Mouse (Mus musculus): ENCODE data around the gene Bcam.
"Not testable (repeated sequence)": the region's sequence is repeated elsewhere in the genome, so short reads cannot be mapped to it uniquely, and the experiment has no call there.

Bcam gene

DNA sequence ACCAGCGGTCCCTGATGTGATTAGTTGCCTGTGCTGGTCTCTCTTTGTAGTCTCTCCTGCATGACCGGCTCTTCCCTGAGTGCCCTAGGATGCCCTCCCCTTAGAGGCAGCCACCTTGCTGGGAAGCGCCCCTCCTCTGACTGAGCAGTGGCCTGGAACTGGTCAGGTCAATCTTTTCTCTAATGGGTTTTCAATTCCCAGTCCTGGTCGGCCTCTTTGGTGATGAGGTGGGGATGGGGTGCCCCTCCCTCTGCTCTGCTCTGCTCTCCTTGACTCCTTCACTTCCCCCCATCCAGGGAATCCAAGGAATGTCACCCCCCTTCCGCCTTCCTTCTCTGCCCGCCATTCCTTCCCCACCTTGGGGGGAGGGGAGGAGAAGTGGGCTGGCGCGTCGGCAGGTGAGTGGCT is at the start of gene Bcam:
TSS of gene Bcam (minus strand) at position 33 of the 408 bp plus-strand sequence.
- DNase-seq (ENCODE audit: low spot score in 2 of 2): no peak

DNA sequence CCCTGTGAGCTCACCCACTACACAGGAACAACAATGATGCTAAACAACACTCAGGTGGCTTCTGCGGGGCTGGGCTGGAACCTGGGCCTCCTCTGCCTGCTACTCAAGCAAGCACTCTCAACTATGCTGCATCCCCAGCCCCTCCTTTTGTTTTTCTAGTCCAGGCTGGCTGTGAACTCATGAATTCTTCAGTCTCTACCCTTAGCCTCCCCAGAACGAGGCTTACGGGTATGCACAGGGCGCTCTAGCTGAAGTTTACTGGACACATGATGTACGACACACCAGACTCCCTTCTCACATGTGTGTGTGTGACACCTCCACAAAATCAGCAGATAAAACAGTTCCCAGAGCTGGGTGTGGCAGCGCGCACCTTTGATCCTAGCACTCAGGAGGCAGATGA is 48.1 kb upstream of the Bcam start:
- DNase-seq (ENCODE audit: low spot score in 2 of 2): no peak

DNA sequence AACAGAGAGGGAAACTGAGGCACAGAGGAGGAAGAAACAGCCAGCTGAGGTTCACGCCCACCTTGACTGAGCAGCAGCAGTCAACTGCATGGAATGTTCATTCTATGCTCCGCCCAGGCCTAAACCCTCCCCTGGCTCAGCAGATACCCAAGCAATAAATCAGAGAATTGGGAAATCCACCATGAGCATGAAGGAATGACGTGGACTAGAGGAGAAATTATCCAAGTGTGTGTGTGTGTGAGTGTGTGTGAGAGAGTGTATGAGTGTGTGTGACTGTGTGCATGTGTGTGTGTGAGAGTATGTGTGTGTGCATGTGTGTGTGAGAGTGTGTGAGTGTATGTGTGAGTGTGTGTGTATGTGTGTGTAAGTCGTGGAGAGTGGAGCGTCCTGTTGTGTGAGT is 47.6 kb upstream of the Bcam start:
- DNase-seq (ENCODE audit: low spot score in 2 of 2): no peak

DNA sequence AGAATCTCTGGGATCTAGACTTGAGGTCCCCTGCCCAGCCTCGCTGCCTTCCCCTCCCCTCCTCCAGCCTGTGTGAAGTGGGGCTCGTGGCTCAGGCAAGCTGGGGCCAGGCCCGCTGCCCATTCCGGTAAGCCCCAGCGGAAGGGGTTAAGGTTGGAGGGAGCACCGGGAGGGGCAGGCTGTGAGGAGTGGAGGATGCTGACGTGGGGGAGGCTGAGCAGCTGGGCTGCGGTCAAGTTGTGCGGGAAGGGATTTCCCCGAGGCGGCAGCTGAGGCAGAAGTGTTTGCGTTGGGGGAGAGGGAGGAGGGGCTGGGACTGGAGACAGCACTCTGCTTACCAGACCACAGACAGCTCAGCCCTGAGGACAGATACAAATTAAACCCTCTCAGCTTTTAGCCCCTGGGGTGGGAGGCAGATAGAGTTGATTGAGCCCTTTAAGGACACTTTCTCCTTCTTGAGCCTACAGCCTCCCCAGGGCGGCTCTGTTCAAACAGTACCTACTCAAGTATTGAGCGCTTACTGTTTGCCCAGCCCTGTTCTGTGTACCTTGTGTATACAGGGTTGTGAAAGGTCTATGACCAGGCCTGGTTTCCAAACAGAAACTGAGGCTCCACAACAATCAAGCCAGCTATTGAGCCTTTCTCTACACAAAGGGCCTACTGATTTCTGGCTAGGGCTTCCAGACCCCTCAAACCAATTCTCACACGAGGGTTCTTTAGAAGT is 46.7 kb upstream of the Bcam start:
- no peak for DNase-seq (ENCODE audit: low spot score in 2 of 2)

DNA sequence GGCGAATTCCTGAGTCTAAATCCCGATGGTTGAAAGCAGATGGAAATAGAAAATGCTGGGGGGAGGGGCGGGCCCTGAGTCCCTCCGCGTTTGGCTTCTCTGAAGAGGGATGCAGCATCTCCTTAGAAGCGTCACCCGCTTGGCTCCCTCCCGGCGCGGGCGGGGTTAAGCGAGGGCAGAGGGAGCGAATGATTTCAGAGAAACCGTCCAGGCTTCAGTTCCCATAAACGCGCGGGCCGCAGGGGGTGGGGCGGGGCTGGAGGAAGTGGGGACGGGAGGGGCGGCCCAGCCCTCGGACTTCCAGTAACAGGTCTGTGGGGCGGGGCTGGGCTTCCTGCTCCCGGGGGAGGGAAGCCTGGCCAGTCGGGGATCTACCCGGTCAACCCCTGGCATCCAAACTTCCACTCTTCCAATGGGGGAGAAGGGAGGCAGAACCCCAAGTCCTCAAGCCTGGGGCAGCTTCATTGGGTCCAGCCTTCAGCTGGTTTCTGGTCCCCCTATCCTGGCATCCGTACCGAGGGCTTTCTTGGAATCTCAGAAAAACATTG is 45.5 kb upstream of the Bcam start:
- peak in 1 of 2 experiments; percentile 31 for DNase-seq (ENCODE audit: low spot score in 2 of 2)

DNA sequence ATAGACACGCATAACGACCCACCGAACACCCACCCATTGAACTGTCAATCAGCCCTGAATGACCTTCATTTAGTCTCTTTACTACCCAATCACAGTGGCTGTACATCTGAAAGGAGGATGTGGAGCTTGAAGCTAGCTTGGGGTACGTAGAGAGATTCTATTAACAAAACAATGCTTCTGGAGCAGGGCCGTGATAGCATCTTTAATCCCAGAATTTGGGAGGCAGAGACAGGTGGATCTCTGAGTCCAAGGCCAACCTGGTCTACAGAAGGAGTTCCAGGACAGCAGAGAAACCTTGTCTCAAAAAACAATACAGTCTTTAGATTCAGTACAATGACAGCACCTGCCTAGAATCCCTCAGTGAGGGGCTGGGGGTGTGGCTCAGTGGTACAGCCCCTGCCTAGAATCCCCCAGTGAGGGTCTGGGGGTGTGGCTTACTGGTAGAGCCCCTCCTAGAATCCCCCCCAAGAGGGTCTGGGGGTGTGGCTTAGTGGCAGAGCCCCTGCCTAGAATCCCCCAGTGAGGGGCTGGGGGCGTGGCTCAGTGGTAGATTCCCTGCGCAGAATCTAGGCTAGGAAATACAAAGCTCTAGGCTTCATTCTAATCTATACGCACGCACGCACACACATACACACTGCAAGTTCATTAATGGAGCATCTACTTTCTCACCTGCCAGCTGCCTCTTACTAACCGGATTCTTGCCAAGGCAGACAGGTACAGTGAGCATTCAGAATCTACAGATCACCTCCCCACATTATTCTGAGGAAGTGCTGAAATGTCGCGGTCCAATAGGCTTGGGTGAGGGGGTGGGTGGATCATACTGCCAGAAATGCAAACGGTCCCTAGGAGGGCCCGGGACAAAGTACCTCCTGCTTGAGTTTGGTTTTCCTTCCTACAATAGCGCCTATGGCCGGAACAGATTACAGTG is 44.7 kb upstream of the Bcam start:
- DNase-seq (ENCODE audit: low spot score in 2 of 2): no peak

DNA sequence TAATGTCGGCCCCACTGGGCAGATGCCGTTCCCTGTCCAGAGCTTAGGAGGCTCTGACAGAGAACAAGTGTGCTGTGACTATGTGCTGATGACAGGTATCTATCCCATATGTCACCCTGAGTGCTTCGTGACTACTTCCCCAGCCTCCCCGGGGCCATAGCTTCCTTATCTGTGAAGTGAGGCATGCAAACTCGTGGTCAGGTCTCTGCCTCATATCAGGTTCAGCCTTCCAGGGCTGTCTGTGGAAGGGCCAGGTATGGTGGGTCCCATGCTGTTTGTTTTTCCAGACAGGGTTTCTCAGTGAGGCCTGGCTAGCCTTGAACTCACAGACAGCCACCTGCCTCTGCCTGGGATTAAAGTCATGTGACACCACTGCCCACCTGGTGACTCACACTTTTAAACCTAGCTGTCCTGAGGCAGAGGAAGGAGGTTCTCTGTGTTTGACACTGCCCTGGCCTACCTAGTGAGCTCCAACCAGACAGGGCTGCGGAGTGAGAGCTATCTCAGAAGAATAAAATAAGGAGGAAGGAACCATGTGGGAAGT is 42.8 kb upstream of the Bcam start:
- no peak for DNase-seq (ENCODE audit: low spot score in 2 of 2)

DNA sequence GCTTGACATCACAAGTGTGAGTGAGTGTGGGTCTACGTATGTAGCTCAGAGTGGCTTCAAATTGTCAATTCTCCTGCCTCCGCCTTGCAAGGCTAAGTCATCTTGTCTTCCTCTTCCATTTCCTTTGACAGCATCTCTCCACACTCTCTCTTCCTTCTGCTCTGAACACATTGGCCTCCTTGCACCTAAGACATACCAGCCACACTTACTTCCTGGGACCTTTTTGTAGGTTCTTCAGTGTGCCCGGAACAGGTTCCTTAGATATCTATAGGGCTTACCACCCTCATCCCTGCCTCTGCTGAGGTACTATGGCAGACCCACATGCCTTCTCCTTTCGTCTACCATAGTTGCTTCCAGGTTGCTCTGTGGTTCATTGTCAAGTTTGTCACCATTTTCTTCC is 42.3 kb upstream of the Bcam start:
- no peak for DNase-seq (ENCODE audit: low spot score in 2 of 2)

DNA sequence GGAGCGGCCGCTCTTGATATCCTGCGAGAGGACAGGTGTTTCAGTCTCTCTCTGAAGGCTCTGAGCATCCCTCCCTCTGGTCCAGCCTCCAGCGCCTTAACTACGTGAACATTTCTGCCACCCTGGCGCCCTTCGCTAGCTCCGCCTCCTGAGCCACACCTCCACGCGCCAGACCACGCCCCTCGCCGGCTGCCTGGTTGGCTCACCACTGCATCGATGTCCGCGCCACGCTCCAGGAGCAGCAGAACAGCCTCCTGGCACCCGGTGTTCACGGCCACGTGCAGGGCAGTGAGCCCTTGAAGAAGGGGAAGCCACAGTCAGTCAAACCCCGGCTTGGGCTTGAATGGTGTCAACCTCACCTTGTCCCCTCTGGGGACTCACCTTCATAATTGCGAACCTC is 40.3 kb upstream of the Bcam start:
- DNase-seq (ENCODE audit: low spot score in 2 of 2): peak in 1 of 2 experiments; percentile 43

DNA sequence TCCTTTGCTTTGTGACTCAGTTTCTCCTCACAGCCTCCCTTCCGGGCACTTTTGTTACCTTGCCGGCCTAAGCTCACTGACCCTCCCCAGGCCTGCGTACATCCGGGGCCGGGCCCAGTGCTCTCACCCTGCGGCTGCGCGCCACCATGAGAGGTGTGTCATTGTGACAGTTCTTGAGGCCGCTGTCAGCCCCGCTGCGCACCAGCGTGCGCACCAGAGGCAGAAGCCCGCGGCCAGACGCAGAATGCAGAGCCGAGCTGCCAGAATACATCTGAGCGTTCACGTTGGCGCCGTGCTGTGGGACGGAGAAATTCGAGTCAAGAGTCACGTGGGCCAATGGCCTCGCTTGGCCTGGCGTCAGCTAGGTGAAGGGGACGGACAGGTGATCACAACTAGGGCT is 38.6 kb upstream of the Bcam start:
- DNase-seq (ENCODE audit: low spot score in 2 of 2): peak in 1 of 2 experiments; percentile 13

DNA sequence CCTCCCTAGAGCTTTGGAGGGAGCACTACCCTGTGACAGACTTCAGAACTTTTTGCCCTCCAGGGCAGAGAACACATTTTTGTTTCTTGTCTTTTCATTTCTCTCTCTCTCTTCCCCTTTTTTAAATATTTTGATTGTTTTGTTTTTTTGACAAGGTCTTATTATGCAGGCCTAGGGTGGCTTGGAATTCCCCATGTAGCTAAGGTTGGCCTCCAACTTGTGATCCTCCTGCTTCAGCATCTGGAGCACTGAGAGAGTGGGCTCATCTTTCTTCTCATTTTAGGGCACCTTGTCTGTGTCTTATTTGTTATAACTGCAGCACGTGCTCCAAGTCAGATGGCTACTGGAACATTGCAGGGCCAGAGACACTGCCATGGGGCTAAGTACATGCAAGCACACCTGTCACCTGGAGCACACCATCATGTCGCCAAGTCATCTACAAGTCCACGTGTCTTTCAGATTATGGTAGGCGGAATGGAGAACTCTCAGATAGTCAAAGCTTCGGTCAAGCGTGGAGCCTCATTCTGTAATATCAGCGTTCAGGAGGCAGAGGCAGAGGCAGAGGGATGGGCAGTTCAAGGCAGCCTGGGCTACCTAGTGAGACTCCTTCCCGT is 35.6 kb upstream of the Bcam start:
- no peak for DNase-seq (ENCODE audit: low spot score in 2 of 2)

DNA sequence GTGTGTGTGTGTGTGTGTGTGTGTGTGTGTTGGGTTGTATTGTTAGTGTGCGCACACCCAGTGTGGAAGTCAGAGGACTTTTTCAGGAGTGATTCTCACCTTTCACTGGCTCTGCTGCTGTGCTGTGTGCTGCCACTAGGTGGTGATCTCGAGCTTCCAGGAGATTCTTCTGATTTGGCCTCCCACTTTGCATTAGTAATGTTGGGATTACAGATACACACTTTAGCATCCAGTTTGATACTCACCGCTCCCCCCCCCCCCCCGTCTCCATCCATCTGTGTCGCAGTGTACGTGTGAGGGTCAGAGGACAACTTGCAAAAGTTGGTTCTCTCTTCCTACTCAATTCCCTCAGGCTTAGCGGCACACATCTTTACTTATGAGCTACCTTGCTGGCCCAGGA is 32.2 kb upstream of the Bcam start:
- DNase-seq (ENCODE audit: low spot score in 2 of 2): peak; percentile 53 to 74

DNA sequence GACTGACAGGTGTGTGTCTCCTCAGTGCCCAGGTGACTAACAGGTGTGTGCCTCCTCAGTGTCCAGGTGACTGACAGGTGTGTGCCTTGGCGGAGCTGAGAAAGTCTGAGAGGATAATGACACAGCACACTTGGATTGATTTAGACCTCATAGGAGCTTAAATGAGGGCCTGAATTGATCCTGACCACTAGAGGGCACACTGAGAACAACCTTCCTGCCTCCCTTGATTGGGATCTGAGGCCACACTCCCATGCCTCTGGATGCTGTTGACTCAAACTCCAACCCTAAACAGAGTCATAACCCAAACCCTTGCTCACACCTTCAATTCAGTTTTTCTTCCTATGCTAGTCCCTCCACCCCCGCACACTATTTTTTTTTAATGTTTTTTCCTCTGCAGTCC is 29.9 kb upstream of the Bcam start:
- no peak for DNase-seq (ENCODE audit: low spot score in 2 of 2)

DNA sequence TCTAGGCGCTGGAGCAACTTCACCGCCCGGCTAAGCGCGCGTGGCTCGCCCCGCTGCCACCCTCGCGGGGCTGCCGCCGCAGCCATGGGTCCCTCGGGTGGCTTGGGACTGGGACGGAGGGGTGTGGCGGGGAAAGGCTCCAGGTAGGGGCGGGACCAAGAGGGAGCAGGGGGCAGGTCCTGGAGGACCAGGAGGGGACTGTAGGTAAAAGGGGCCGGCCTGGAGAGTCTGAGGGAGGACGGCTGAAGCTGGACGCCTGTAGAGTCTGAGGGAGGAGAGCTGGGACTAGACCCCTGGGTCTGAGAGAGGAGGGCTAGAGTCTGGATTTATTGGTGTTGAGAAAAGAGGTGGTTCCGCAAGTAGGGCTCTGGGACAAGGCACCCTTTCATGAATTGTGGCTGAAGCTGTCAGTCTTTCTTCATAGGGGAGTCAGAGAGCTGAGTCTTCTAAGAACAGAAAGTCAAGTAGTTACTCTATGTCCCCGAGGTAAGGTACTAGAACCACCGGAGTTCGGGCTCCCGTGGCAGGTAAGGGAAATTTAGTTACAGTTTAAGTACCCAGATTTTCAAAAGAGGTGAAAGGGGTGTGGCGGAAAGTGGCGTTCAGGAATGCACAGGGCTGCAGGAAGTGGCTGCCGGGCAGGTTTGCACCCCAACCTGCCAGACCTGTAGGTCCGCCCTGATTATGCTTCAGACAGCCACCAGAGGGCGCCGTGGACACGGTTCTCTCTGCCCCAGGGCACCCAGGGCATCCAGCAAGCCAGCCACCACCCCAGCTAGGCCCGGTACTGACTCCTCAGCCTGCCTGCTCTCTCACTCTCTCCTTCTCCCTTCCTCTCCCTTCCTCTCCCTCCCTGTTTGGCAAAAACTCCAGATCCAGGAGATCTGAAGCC is 26.1 kb upstream of the Bcam start, which contains the start of gene Cblc:
TSS of gene Cblc (minus strand) at position 113 of the 892 bp plus-strand sequence.
- peak; percentile 60 to 65 for DNase-seq (ENCODE audit: low spot score in 2 of 2)

DNA sequence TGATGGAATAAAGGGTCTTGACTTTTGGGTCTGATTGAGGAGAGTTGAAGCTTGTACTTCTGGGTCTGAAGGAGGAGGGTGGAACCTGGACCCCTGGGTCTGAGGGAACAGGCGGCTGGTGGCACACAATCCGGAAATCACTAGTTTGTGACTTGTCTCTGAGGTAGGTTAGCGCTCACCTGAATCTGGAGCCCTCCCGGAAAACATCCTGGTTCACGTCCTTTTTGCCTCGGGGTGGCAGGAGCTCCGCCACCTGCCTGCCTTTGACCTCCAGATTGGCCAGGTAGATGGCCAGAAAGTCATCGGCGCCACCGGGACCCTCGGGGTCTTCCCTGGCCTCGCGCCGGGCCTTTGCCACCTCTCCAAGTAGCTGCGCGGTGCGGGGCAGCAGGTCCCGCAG is 25.4 kb upstream of the Bcam start:
- DNase-seq (ENCODE audit: low spot score in 2 of 2): no peak

DNA sequence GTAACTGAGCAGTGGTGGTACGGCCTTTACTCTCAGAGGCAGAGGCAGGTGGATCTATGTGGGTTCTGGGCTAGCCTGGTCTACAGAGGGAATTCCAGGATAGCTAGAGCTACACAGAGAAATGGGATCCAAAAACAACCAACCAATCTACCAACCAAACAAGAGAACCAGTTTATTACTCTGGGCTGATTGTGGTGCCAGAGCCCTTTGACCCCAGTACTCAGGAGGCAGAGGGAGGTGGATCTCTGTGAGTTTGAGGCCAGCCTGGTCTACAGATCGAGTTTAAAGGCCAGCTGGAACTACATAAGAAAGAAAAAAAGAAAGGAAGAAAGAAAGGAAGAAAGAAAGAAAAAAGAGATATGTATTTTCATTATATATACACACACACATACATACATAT is 24.4 kb upstream of the Bcam start:
- no peak for DNase-seq (ENCODE audit: low spot score in 2 of 2)

DNA sequence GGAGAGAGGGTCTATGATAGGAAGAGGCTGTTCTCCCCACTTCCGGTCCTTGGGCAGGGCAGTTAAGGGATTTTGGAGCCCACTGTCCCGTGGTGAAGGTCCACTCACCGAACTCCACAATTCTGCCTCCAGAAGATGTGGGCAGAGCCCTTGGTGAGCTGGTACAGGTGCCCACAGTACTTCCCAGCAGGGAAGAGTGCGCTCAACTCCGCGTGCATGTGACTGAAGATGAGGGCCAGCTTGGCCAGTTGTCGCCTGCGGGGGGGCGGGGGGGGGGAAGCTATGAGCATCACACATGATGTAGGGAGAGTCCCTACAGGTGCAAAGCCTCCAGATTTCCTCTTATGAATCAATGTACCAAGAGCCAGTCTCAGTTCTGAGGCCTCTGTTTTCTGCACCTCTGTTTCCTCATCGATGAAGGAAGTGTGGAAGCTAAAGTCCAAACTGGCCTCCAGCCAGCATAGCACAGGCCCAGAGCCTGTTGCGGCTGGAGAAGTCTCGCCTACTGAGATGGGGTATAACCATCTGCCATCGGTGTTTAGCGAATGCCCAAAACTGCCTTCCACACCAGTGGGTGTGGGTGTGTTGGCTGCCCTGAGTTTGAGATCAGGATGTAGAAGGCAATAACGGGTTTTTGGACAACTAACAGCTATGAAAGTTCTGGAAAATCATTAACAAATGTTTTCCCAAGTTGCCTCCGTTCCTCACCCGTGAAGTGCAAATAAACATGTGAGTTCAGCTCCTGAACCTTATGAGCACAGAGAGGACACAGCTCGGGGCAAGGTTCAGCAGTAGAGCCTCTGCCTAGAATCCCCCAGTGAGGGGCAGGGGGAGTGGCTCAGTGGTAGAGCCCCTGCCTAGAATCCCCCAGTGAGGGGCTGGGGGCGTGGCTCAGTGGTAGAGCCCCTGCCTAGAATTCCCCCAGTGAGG is 22.1 kb upstream of the Bcam start:
- no peak for DNase-seq (ENCODE audit: low spot score in 2 of 2)

DNA sequence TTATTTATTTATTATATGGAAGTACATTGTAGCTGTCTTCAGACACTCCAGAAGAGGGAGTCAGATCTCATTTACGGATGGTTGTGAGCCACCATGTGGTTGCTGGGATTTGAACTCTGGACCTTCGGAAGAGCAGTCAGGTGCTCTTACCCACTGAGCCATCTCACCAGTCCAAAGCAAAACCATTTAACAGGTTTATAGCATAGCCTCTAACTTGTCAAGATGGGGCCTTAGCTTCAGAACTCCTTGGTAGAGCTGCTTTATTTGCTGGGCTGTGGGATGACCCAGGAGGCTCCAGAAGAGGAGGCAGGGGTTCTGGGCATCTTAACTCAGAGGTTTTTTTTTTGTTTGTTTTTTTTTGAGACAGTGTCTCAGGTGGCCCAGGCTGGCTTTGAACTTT is 20.7 kb upstream of the Bcam start:
- DNase-seq (ENCODE audit: low spot score in 2 of 2): not testable (repeated sequence)

DNA sequence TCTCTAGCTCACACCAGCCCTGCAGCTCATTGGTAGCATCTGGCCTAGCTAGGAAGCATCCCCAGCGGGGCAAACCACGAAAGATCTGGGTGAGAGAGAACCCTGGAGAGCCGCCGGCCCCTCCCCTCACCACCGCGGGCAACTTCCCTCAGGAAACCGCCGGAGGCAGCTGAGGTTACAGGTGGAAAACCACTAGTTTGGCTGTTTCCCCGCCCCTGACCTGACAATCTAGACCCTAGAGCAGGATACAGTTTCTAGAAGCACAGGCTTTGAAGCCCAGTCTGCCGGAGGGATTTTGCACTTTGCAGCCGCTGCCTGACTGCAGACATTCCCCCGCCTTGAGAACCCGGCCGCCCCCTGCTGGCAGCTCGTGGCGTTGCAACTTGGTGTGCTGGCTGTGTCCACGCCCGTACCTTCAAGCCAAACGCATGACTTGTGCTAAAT is 19.1 kb upstream of the Bcam start:
- peak; percentile 93 to 94 for DNase-seq (ENCODE audit: low spot score in 2 of 2)
